Mouse (Mus musculus): ENCODE measurements at regions not wholly inside any gene's neighbourhood (a gene's known extent, or its start where the extent isn't known, plus 50 kb on each side); places are given as distances from the start of the nearest gene placed in this dataset.

DNA sequence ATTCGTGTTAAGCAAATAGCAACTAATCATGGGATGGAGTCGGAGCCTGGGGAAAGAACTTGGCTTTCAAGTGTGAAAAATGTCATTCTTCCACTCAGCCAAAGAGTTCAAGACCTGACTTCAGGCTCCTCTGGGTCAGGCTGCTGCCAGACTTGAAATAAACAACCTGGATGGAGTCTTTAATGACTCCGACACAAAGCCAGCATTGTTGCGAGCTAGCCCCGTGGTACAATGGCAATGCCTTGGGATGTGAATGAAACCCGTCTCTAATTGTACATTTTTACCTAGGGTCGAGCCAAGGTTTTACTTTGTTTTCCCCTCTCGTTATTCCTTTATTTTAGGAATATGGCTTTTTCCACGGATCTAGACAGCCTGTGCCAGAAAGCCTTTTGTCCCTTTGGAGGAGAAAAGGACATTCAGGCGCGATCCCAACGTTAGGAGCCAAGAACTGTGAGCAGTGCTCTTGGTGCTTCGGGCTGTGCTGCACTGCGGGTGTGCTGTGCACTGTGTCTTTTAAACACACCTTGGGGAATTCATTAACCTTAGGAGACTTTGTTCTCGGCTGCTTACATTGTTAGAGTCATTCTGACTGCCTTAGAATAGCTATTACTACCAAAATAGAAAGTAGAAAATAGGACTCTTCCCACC, 398.1 kb downstream of the Cd83 start:
- H3K4me3 ChIP-seq: no peak overlapping the region
- no peaks in the 10 kb centered on the region for H3K36me3 ChIP-seq
- no peak overlapping the region for H3K9ac ChIP-seq
- H3K4me1 ChIP-seq (replicated peaks): peaks cover 6% of the 10 kb centered on the region; the same call in 1 of the 2 replicates
- H3K4me2 ChIP-seq: peak overlapping the region; percentile 11
- H3K27me3 ChIP-seq: no peaks in the 10 kb centered on the region
- WGBS: 11% methylated on average over 15 of the region's 15 CpGs
- ATAC-seq (ENCODE audit: low read depth): no peak
- no peaks in the 10 kb centered on the region for H3K9me3 ChIP-seq
- no peak overlapping the region for H3K27ac ChIP-seq (replicated peaks)

DNA sequence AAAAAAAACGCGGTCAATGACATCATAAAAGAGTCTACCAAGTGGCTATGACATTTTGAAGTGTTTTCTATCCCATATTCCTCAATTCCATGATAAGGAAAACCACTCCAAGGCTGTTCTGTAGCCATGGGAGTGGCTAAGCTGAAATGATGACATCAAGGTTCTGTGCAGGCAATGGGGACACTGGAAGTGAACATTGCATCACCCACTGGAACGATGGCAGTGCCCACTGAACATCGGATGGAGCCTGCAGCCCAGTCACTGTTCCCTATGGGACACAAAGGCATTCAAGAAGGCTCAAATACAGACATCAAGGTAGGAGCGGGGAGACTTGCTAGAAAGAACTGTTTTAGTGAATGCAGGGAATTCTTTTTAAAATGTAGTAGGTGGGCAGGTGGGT, 410.8 kb downstream of the Cd83 start:
- H3K27me3 ChIP-seq: no peaks in the 10 kb centered on the region
- 0 out of 2 replicates have a peak, but pooled peaks cover 6% of the 10 kb centered on the region for H3K4me1 ChIP-seq (replicated peaks)
- 92% methylated on average over 5 of the region's 5 CpGs for WGBS
- H3K27ac ChIP-seq (replicated peaks): no peak overlapping the region
- no peak overlapping the region for H3K4me2 ChIP-seq
- ATAC-seq (ENCODE audit: low read depth): no peak
- H3K36me3 ChIP-seq: no peaks in the 10 kb centered on the region
- no peak overlapping the region for H3K4me3 ChIP-seq
- H3K9me3 ChIP-seq: no peaks in the 10 kb centered on the region
- no peak overlapping the region for H3K9ac ChIP-seq

DNA sequence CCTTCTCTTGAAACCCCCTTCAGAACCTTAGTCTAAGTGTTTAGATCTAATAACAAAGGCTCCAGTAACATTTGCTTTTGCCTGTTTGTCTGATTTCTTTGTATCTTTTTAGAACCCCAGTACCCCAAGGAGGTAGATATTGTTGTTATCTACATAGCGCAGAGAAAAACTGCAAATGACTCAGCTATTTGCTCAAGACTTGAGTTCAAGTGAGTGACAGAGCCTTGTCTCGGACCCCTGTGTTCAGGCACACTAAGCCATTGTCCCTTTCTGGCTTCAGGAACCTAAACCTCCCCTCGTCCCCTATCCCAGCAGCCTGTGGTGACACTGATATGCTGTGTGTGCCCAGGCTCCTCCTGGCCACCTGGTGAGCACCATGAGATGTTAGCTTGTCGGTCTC, 421.5 kb downstream of the Cd83 start:
- Histone ChIP-seq H3K4me3 (no peak overlapping the region), H3K27me3 (peaks cover 38% of the 10 kb centered on the region), H3K36me3 (no peaks in the 10 kb centered on the region), H3K9ac (no peak overlapping the region), H3K4me1 (replicated peaks) (peaks cover 24% of the 10 kb centered on the region), H3K9me3 (no peaks in the 10 kb centered on the region), H3K4me2 (no peak overlapping the region), H3K27ac (replicated peaks) (no peak overlapping the region)
- 57% methylated on average over 4 of the region's 4 CpGs for WGBS
- no peak for ATAC-seq (ENCODE audit: low read depth)

DNA sequence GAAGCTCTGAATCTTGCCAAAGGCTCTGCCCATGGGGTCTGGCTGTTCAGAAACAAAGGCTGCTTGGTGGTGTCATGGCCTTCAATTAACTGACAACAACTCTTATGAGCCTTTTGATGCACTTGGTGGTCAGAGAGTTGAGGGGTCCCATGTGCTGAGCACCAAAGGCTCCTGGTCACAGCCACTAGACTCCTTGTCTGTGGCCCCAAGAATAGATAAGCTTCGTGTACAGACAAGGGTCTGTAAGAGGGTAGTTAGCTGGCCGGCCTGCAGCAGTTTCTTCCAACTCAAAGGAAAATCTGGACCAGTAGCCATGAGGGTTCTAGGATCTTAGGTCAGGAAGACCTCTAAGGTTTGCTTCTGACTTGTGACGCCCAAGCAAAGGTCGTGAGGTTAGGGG, 421.9 kb downstream of the Cd83 start:
- Histone ChIP-seq H3K27me3 (peaks cover 40% of the 10 kb centered on the region), H3K4me2 (no peak overlapping the region), H3K36me3 (no peaks in the 10 kb centered on the region), H3K4me1 (replicated peaks) (peaks cover 26% of the 10 kb centered on the region), H3K9ac (no peak overlapping the region), H3K4me3 (no peak overlapping the region), H3K9me3 (no peaks in the 10 kb centered on the region), H3K27ac (replicated peaks) (no peak overlapping the region)
- WGBS: 84% methylated on average over 4 of the region's 4 CpGs
- no peak for ATAC-seq (ENCODE audit: low read depth)

DNA sequence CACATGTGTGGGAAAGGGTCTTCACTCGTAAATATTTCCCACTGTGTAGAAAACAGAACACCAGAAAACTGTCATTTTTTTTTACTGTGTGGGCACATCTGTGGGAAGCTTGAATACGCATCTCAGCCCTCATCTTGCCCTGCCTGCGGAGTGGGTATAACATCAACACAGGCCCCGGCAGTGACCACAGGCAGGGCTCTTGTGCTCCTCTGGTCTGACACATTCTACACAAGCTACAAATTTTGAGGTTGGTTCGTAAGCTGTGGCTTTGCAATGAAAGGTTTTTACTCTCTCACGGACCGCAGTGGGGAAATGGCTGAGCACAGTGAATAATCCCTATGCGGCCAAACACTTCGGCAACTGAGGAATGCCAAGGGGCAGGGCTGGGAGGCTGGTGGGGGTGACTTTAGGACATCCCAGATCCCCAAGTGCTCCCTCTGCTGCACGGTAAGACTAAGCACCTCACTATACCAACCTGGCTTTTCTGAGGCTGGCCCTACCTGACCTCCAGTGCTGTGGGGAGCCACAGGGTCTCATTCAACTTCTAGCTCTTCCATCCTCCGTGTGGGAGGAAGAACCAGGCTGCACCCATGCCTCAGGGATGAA, 422.9 kb downstream of the Cd83 start:
- H3K4me3 ChIP-seq: no peak overlapping the region
- peaks cover 35% of the 10 kb centered on the region for H3K4me1 ChIP-seq (replicated peaks)
- no peak overlapping the region for H3K27ac ChIP-seq (replicated peaks)
- no peaks in the 10 kb centered on the region for H3K9me3 ChIP-seq
- WGBS: 68% methylated on average over 11 of the region's 11 CpGs
- H3K27me3 ChIP-seq: peaks cover 41% of the 10 kb centered on the region
- H3K36me3 ChIP-seq: no peaks in the 10 kb centered on the region
- H3K4me2 ChIP-seq: no peak overlapping the region
- no peak for ATAC-seq (ENCODE audit: low read depth)
- no peak overlapping the region for H3K9ac ChIP-seq

DNA sequence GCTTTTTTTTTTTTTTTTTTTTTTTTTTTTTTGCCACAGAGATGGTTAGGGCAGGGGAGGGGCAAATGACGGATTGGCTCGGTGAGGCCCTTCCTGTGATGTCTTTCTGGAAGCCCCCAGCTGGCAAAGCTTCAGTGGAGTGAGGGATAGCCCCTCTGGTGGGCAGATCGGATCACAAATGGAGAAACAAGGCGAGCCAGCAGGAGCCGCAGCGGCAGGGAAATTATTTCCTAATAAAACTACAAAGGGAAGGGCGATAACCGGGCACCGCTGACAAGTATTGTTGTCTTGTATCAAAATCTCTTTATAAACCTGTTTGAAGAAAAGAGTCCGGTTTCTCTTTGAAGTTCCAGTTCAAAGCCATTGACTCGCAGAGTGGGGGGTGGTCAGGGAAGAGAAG, 424.5 kb downstream of the Cd83 start:
- Histone ChIP-seq H3K4me2 (peak overlapping the region; percentile 33), H3K27ac (replicated peaks) (no peak overlapping the region), H3K9me3 (no peaks in the 10 kb centered on the region), H3K27me3 (peaks cover 40% of the 10 kb centered on the region), H3K36me3 (no peaks in the 10 kb centered on the region), H3K9ac (0 out of 2 replicates have a peak overlapping the region, but pooled peaks have one; percentile 14), H3K4me1 (replicated peaks) (peaks cover 49% of the 10 kb centered on the region), H3K4me3 (no peak overlapping the region)
- ATAC-seq (ENCODE audit: low read depth): 0 out of 2 replicates have a peak, but pooled peaks have one; percentile 23
- WGBS: 3% methylated on average over 11 of the region's 11 CpGs

DNA sequence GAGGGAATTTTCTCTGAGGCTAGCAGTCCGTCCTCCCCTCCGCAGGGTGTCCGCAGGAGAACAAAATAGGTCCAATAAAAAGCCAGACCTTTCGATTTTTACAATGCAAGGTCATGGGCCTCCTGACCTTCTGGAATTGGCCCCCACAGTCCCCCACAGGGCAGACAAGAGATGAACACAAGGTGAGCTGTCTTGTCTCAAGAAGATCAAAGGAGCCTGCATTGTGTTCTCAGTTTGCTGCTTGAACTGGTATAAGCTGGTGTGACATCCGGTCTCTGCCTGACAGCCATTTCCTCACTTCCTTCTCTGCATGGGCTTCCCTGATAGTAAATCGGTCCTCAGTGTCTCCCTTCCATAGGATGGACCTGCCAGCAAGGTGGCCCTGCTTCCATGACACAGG, 425.5 kb downstream of the Cd83 start:
- Histone ChIP-seq H3K4me3 (no peak overlapping the region), H3K27me3 (peaks cover 41% of the 10 kb centered on the region), H3K9ac (no peak overlapping the region), H3K4me2 (no peak overlapping the region), H3K36me3 (no peaks in the 10 kb centered on the region), H3K27ac (replicated peaks) (no peak overlapping the region), H3K9me3 (no peaks in the 10 kb centered on the region), H3K4me1 (replicated peaks) (peaks cover 52% of the 10 kb centered on the region)
- WGBS: 16% methylated on average over 6 of the region's 6 CpGs
- ATAC-seq (ENCODE audit: low read depth): no peak

DNA sequence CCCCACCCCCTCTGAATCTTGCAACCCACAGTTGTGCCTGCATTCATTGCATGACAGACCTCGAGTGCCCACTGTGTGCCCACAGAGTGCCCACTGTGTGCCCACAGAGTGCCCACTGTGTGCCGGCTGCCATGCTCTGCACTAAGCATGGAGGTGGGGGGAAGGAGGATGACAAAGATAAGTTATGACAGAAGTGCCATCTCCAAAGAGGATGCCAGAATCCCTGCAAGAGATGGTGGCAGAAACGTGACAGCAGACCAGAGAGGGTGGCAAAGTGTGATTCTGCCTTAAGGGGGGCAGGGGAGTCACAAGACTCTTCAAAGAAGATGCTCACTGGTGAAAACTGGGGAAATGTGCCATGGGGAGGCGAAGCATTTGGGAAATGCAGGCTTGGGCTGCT, 427.8 kb downstream of the Cd83 start:
- Histone ChIP-seq H3K36me3 (no peaks in the 10 kb centered on the region), H3K27me3 (peaks cover 35% of the 10 kb centered on the region), H3K27ac (replicated peaks) (no peak overlapping the region), H3K9ac (no peak overlapping the region), H3K9me3 (no peaks in the 10 kb centered on the region), H3K4me2 (no peak overlapping the region), H3K4me1 (replicated peaks) (peaks cover 52% of the 10 kb centered on the region), H3K4me3 (no peak overlapping the region)
- no peak for ATAC-seq (ENCODE audit: low read depth)
- WGBS: 68% methylated on average over 4 of the region's 4 CpGs

DNA sequence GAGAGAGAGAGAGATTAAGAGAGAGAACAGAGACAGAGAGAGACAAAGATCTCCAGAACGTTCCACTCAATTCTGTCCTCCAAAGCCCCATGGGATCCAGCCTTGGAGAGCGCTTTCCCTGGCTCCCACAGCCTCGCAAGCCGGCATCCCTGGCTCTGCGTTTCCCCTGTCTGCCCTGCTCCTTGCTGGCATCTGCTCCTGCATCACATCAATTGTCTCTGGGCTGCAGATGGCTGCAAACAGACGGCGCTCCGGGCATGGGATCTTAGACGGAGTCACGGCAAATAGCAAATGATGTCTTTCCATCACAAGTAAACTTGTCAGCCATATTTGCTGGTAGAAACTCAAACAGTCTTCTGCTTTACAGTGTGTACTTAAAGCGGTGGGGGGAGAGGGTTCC, 428.4 kb downstream of the Cd83 start:
- Histone ChIP-seq H3K27me3 (peaks cover 29% of the 10 kb centered on the region), H3K36me3 (no peaks in the 10 kb centered on the region), H3K4me3 (no peak overlapping the region), H3K4me2 (no peak overlapping the region), H3K27ac (replicated peaks) (no peak overlapping the region), H3K9me3 (no peaks in the 10 kb centered on the region), H3K4me1 (replicated peaks) (peaks cover 51% of the 10 kb centered on the region), H3K9ac (no peak overlapping the region)
- ATAC-seq (ENCODE audit: low read depth): no peak
- 35% methylated on average over 11 of the region's 11 CpGs for WGBS

DNA sequence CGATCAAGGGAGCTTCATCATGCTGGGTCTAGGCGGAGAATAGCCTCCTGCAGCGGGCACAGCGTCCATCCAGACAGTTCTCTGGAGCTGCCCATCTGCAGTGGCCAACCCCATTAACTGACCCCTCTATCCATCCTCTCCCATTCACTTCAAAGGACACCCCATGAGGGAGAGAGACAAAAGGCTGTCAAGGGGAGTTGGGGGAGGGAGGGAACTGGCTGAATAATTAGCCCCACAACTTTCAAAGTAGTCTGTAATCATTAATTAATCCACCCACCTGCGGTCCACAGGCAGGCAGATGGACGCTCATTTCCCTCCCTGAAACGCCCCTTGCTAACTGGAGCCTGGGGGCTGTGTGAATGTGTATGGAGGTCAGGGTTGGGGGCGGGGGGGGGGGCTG, 433.7 kb downstream of the Cd83 start:
- H3K9ac ChIP-seq: no peak overlapping the region
- H3K4me1 ChIP-seq (replicated peaks): peaks cover 36% of the 10 kb centered on the region
- no peaks in the 10 kb centered on the region for H3K9me3 ChIP-seq
- H3K27ac ChIP-seq (replicated peaks): no peak overlapping the region
- no peak overlapping the region for H3K4me3 ChIP-seq
- no peak overlapping the region for H3K4me2 ChIP-seq
- ATAC-seq (ENCODE audit: low read depth): no peak
- H3K36me3 ChIP-seq: no peaks in the 10 kb centered on the region
- WGBS: 12% methylated on average over 8 of the region's 8 CpGs
- H3K27me3 ChIP-seq: peaks cover 8% of the 10 kb centered on the region; the same call in 1 of the 2 replicates

DNA sequence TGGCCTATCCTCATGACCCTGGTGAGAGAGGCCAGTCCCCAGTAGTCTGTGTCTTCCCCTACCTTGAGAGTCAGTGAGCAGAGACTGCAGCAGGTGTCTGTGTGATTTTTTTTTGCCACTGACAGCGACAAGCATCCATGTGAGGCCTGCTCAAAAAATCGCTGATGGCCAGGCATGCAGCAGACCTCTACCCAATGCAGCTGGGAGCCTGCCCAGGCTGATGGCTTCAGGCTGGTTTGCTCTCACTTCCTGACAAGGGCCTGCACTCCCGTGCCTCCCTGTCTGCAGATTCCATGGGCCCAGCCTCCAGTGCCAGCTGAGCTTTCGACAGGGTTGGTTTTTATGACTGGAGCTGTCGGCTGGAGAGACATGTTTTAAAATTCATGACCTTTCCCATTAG, 437.1 kb downstream of the Cd83 start:
- Histone ChIP-seq H3K27me3 (no peaks in the 10 kb centered on the region), H3K27ac (replicated peaks) (peak overlapping the region; percentile 43; the same call in 1 of the 2 replicates), H3K4me2 (no peak overlapping the region), H3K9ac (0 out of 2 replicates have a peak overlapping the region, but pooled peaks have one; percentile 1), H3K36me3 (no peaks in the 10 kb centered on the region), H3K4me3 (no peak overlapping the region), H3K9me3 (no peaks in the 10 kb centered on the region), H3K4me1 (replicated peaks) (peaks cover 27% of the 10 kb centered on the region)
- WGBS: 24% methylated on average over 5 of the region's 5 CpGs
- ATAC-seq (ENCODE audit: low read depth): no peak

DNA sequence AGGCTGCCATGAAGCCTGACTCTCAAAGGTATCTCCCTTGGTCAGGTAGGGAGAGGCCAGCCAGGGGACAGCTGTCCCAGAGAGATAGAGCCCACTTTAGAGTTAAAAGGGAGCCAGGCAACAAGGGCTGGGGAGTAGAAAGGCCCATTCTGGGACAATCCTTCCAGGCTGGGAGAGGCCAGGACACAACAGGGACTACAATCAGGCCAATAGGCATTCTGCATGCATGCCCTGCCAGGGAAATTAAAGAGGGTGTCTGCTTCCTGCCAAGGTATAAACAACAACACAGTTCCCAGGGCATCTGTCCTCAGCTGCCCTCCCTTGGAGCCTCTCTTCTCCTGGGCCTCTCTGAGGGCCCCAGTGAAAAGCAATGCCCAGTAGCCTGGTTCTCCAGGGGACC, 437.8 kb downstream of the Cd83 start:
- no peak for ATAC-seq (ENCODE audit: low read depth)
- peaks cover 30% of the 10 kb centered on the region for H3K4me1 ChIP-seq (replicated peaks)
- H3K27ac ChIP-seq (replicated peaks): peak overlapping the region; percentile 43
- H3K4me3 ChIP-seq: no peak overlapping the region
- no peaks in the 10 kb centered on the region for H3K27me3 ChIP-seq
- no peaks in the 10 kb centered on the region for H3K36me3 ChIP-seq
- no peak overlapping the region for H3K4me2 ChIP-seq
- H3K9ac ChIP-seq: no peak overlapping the region
- no peaks in the 10 kb centered on the region for H3K9me3 ChIP-seq
